Mouse (Mus musculus) ES-Bruce4 (cell line): ENCODE data around the gene Ralb. TPM values are rescaled to one million over a fixed set of nuclear protein-coding genes. Genes with fewer than 3 reads are reported as not detected.

ENCODE experiments used
- H3K27ac ChIP-seq: 2 replicates; pipeline ENCODE4 v1.5.1; 2012; ENCODE audit warnings: low read length, inconsistent platforms; ENCODE audit not compliant: insufficient read depth
- H3K27me3 ChIP-seq: 2 replicates; pipeline ENCODE4 v1.6.1; 2012; ENCODE audit warnings: mild to moderate bottlenecking, low read length, inconsistent platforms; ENCODE audit not compliant: control insufficient read depth, poor library complexity, insufficient read depth, severe bottlenecking
- H3K36me3 ChIP-seq: 2 replicates; pipeline ENCODE4 v1.6.1; 2012; ENCODE audit warnings: inconsistent platforms, mild to moderate bottlenecking, low read length, moderate library complexity; ENCODE audit not compliant: control insufficient read depth, poor library complexity, insufficient read depth, severe bottlenecking
- H3K4me1 ChIP-seq: one replicate; pipeline ENCODE4 v1.8.1; 2011; ENCODE audit warnings: low read length; ENCODE audit not compliant: control insufficient read depth, insufficient read depth
- H3K4me3 ChIP-seq: 2 replicates; pipeline ENCODE4 v1.5.1; 2011; ENCODE audit warnings: low read depth, mild to moderate bottlenecking, low read length
- H3K9ac ChIP-seq: 2 replicates; pipeline ENCODE4 v1.6.1; 2012; ENCODE audit warnings: low read depth, mild to moderate bottlenecking, inconsistent platforms; ENCODE audit not compliant: poor library complexity, severe bottlenecking
- H3K9me3 ChIP-seq: replicated peaks from 2 replicates; pipeline ENCODE4 v1.6.1; 2012; ENCODE audit warnings: mild to moderate bottlenecking, low read length, inconsistent platforms; ENCODE audit not compliant: control insufficient read depth, poor library complexity, insufficient read depth, severe bottlenecking
- CTCF ChIP-seq: IDR thresholded peaks from one replicate; pipeline ENCODE4 v1.8.1; 2011; ENCODE audit warnings: low read depth, low read length
- EP300 ChIP-seq: IDR thresholded peaks from 2 replicates; pipeline ENCODE4 v1.6.1; 2011; ENCODE audit warnings: low read depth, low read length; ENCODE audit not compliant: insufficient read depth
- POLR2A ChIP-seq: IDR thresholded peaks from one replicate; pipeline ENCODE4 v1.8.1; 2011; ENCODE audit warnings: low read length; ENCODE audit not compliant: insufficient read depth
- polyA plus RNA-seq: library from polyadenylated mRNA; stranded (reverse); fragments of >200 nt; gene quantifications from 2 replicates; pipeline ENCODE4 v1.2.4, GENCODE M21; 2011; ENCODE audit warnings: low read depth; ENCODE audit not compliant: missing spikeins, insufficient read depth, insufficient read length

Gene Ralb
- polyA plus RNA-seq, 1 experiment: 54.8 TPM

DNA sequence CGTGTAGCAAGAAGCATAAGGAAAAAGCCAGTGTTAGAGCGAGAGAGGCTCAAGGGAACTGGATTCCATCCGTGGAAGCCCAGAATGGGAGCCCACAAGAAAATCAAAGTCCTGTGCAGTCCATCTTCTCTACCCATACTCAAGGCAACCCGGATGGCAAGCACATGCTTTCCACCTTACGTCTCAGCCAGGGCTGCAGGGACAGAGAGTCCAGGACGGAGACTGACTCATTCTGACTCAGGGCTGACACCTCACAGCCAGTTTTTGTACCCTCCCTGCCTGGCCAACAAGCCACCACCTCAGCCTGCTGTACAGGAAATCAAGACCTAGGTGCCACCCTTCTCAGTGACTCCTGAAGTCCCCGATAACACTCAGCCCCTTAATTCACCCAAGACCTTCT is 4.9 kb upstream of the Ralb start:
- H3K27me3 ChIP-seq: no peaks in the 10 kb centered on the region
- no peak overlapping the region for H3K9ac ChIP-seq
- TF ChIP-seq EP300 (no peak), POLR2A (no peak), CTCF (no peak)
- H3K36me3 ChIP-seq: no peaks in the 10 kb centered on the region
- no peak overlapping the region for H3K4me3 ChIP-seq
- H3K4me1 ChIP-seq: no peaks in the 10 kb centered on the region
- no peak overlapping the region for H3K27ac ChIP-seq
- no peaks in the 10 kb centered on the region for H3K9me3 ChIP-seq

DNA sequence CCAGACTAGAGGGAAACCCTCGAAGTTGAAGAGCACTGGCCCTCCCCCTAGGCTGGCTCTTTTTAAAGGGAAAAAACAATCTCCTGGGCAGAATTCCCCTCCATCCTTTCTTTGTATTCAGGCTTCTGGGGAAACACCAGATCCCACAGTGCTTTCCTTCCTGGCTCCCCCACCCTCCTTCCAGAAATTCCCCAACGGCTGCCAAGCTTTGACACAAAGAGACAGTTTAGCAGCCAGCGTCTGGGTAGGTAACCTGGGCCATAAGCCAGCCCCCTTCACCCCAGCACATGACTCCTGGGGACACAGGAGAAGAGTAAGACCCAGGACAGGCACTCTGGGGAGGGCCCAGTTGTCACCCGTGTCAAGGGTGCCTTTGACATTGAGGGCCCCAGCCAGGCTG is 4.0 kb upstream of the Ralb start:
- TF ChIP-seq EP300 (no peak), CTCF (no peak), POLR2A (no peak)
- Histone ChIP-seq H3K9me3 (no peaks in the 10 kb centered on the region), H3K4me3 (no peak overlapping the region), H3K27me3 (no peaks in the 10 kb centered on the region), H3K4me1 (no peaks in the 10 kb centered on the region), H3K9ac (no peak overlapping the region), H3K36me3 (no peaks in the 10 kb centered on the region), H3K27ac (no peak overlapping the region)

DNA sequence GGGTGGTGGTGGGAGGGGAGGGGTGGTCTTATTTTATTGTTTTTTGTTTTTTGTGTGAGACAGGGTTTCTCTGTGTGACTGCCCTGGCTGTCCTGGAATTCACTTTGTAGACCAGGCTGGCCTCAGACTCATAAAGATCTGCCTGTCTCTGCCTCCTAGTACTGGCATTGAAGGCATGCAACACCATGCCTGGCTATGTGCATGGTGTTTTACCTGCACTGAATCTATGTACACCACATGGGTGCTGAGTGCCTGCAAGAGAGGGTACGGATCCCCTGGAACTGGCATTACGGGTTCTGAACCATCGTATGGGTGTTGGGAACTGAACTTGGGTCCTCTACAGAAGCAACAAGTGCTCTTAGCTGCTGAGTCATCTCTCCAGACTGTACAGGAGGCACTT is 1.4 kb upstream of the Ralb start:
- Histone ChIP-seq H3K27ac (no peak overlapping the region), H3K27me3 (no peaks in the 10 kb centered on the region), H3K9me3 (no peaks in the 10 kb centered on the region), H3K4me1 (peaks cover 3% of the 10 kb centered on the region), H3K4me3 (no peak overlapping the region), H3K9ac (no peak overlapping the region), H3K36me3 (no peaks in the 10 kb centered on the region)
- no peak for TF ChIP-seq EP300
- TF ChIP-seq CTCF: no peak
- no peak for TF ChIP-seq POLR2A

DNA sequence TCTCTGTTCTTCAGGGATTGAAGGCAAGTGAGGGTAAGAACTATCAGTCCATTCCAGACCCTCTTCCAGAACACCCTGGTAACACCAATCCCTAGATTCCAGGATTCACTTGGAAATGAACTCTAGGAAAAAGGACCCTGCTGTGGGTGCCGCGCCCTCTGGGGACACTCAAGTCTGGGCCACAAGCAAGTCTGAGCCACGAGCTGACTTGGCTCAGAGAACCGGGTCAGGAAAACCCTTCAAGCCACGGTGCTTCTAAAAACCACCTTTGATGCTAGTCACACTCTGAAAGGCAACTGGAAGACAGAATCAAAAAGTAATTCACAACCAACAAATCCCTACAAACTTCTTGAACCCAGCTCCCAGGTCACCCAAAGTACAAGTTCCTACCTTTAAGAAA is 786 bp downstream of the Ralb start:
- TF ChIP-seq EP300 (no peak), POLR2A (no peak), CTCF (no peak)
- Histone ChIP-seq H3K9ac (peak overlapping the region; percentile 41), H3K9me3 (no peaks in the 10 kb centered on the region), H3K36me3 (no peaks in the 10 kb centered on the region), H3K27ac (no peak overlapping the region), H3K27me3 (no peaks in the 10 kb centered on the region), H3K4me1 (peaks cover 6% of the 10 kb centered on the region), H3K4me3 (peak overlapping the region; percentile 79)

DNA sequence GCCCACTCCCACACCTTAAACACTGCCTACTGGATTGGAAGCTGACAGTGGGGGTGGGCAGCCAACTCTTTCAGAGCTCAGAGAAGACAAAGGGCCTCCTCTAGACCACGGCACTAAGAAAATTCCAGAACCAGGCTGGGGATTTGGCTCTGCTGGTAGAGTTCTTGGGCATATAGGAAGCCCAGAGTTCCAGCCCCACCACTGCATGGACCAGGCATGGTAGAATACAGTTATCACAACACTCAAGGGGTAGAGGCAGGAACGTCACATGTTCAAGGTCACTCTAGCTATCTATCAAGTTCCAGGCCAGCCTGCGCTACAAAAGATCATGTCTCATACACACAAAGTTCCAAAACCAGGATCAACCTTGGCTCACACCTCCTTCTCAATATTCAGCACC is 1.4 kb downstream of the Ralb start:
- Histone ChIP-seq H3K27ac (no peak overlapping the region), H3K27me3 (no peaks in the 10 kb centered on the region), H3K4me3 (no peak overlapping the region), H3K9ac (0 out of 2 replicates have a peak overlapping the region, but pooled peaks have one; percentile 41), H3K36me3 (no peaks in the 10 kb centered on the region), H3K9me3 (no peaks in the 10 kb centered on the region), H3K4me1 (peaks cover 11% of the 10 kb centered on the region)
- TF ChIP-seq CTCF (no peak), POLR2A (no peak), EP300 (no peak)

DNA sequence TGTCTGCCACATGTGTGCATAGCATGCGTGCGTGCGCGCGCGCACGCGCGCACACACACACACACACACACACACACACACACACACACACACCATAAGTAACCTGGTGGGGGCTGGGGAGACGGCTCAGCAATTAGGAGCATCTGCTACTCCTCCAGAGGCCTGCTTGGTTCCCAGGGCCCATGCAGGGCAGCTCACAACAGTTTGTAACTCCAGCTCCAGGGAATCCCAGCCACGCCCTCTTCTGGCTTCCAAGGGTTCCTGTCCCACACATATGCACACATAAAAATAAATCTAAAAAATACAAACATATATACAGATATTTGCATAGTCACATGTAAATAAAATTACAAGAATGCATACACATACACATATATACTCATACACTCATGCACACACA is 1.9 kb downstream of the Ralb start:
- TF ChIP-seq EP300: no peak
- TF ChIP-seq CTCF: no peak
- TF ChIP-seq POLR2A: no peak
- H3K9ac ChIP-seq: no peak overlapping the region
- peaks cover 13% of the 10 kb centered on the region for H3K4me1 ChIP-seq
- H3K27ac ChIP-seq: no peak overlapping the region
- no peaks in the 10 kb centered on the region for H3K9me3 ChIP-seq
- H3K36me3 ChIP-seq: no peaks in the 10 kb centered on the region
- no peak overlapping the region for H3K4me3 ChIP-seq
- H3K27me3 ChIP-seq: no peaks in the 10 kb centered on the region

DNA sequence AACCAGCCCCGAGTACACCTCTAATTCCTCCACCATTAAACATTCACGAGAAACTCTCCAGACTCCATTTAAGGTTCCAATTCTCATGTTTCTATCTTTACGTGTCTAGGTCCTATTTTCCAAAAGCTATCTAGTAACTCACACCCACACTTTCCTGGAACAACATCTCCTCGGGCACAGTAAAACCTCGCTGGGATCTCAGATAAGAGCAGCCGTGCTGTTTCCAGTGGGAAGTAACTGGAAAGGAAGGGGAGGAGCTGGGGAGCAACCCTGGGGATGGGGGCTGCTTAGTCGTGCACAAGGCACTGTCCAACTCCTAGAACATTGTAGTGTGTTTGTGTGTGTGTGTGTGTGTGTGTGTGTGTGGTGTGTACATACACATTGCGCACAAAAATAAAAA is 2.7 kb downstream of the Ralb start:
- Histone ChIP-seq H3K36me3 (no peaks in the 10 kb centered on the region), H3K4me1 (peaks cover 16% of the 10 kb centered on the region), H3K27me3 (no peaks in the 10 kb centered on the region), H3K4me3 (no peak overlapping the region), H3K9me3 (no peaks in the 10 kb centered on the region), H3K9ac (no peak overlapping the region), H3K27ac (no peak overlapping the region)
- TF ChIP-seq POLR2A: no peak
- TF ChIP-seq CTCF: no peak
- no peak for TF ChIP-seq EP300
